Mouse (Mus musculus) embryonic fibroblast, embryonic 13.5 days (primary cell): Measurements from ENCODE around the gene Glis1.

Experiments used
- CTCF ChIP-seq: IDR thresholded peaks from 2 replicates; pipeline ENCODE4 v1.5.1; 2011; ENCODE audit warnings: mild to moderate bottlenecking, control low read depth, low read length, moderate library complexity, borderline replicate concordance; ENCODE audit not compliant: insufficient read depth
- POLR2A ChIP-seq: IDR thresholded peaks from 2 replicates; pipeline ENCODE4 v1.6.1; 2011; ENCODE audit warnings: low read depth, mild to moderate bottlenecking, control low read depth, low read length, moderate library complexity

GRCm38 (mm10) chr4:107420202-107420601 is 14.2 kb upstream of the Glis1 start:
- TF ChIP-seq CTCF (no peak), POLR2A (no peak)
